ENCODE assay signal across 13 mouse cellular contexts in genomic region chr15:88999124-88999523, GRCm38 (mm10). TPM values are rescaled to one million over a fixed set of nuclear protein-coding genes. Genes with fewer than 3 reads are reported as not detected.
A peak's percentile ranks its signal among the peaks of the same experiment; 100 is the strongest.
DNase-seq lines count a peak whose midpoint lies in the region; ATAC-seq and TF ChIP-seq lines count a peak whose summit lies in the region.
"Had no signal": no experiment of that assay in that cellular context is flagged by ENCODE, and none has a peak within 500 bp of the region (broad histone marks: within the 10 kb centered on the region; RNA-seq: fewer than 3 reads in every experiment).

No protein-coding gene starts in this region.

- no peak overlapping the region for H3K4me3 ChIP-seq in forebrain, embryonic 14.5 days (ENCODE audit: low read depth, low read length)
- no peak overlapping the region for H3K4me3 ChIP-seq in forebrain, embryonic 12.5 days (replicated peaks)
- H3K4me3 ChIP-seq in ES-Bruce4 (ENCODE audit: low read depth, low read length), result no peak overlapping the region
- no peak overlapping the region for H3K4me3 ChIP-seq in embryonic fibroblast, embryonic 13.5 days (ENCODE audit: insufficient read depth, low read length)
- H3K4me3 ChIP-seq: midbrain, embryonic 13.5 days; stomach, embryonic 15.5 days had no signal

- no peak overlapping the region for H3K9ac ChIP-seq in forebrain, embryonic 14.5 days (ENCODE audit: low read length)
- no peak overlapping the region for H3K9ac ChIP-seq in forebrain, embryonic 12.5 days
- no peak overlapping the region for H3K9ac ChIP-seq in ES-Bruce4 (ENCODE audit: low read depth, poor library complexity, severe bottlenecking)
- H3K9ac ChIP-seq: midbrain, embryonic 13.5 days; stomach, embryonic 15.5 days had no signal

- WGBS in forebrain, embryonic 14.5 days, result 79% methylated on average over 2 of the region's 2 CpGs
- 82% methylated on average over 2 of the region's 2 CpGs for WGBS in forebrain, embryonic 12.5 days

- no peaks in the 10 kb centered on the region for H3K4me1 ChIP-seq in forebrain, embryonic 14.5 days (ENCODE audit: control insufficient read depth, insufficient read depth, low read length)
- H3K4me1 ChIP-seq in forebrain, embryonic 12.5 days, result no peaks in the 10 kb centered on the region
- H3K4me1 ChIP-seq in ES-Bruce4 (ENCODE audit: control insufficient read depth, insufficient read depth, low read length), result no peaks in the 10 kb centered on the region
- no peaks in the 10 kb centered on the region; the same call in none of the 2 replicates for H3K4me1 ChIP-seq in embryonic fibroblast, embryonic 13.5 days (ENCODE audit: control insufficient read depth, insufficient read depth, low read length)
- H3K4me1 ChIP-seq: midbrain, embryonic 13.5 days; stomach, embryonic 15.5 days had no signal

- peak; percentile 22 for DNase-seq in forebrain, embryonic 14.5 days (ENCODE audit: low spot score)
- DNase-seq in kidney, postnatal 14 days, result peak; percentile 10
- no peak for DNase-seq in kidney, adult 18-20 months
- no peak for DNase-seq in right cerebral cortex, postnatal 25 days

- ATAC-seq in forebrain, embryonic 14.5 days, result no peak
- no peak for ATAC-seq in forebrain, embryonic 12.5 days (ENCODE audit: low FRiP score)
- no peak for ATAC-seq in erythroblast, adult 5-6 weeks (replicated peaks; ENCODE audit: low FRiP score, poor library complexity, severe bottlenecking)
- ATAC-seq: midbrain, embryonic 13.5 days had no signal

- TF ChIP-seq EP300 in ES-Bruce4 (IDR thresholded peaks at IDR 0.05; ENCODE audit: insufficient read depth, low read depth, low read length), result no peak

- H3K36me3 ChIP-seq in forebrain, embryonic 14.5 days (ENCODE audit: control insufficient read depth, insufficient read depth, low read length), result no peaks in the 10 kb centered on the region
- no peaks in the 10 kb centered on the region for H3K36me3 ChIP-seq in forebrain, embryonic 12.5 days (replicated peaks)
- H3K36me3 ChIP-seq in ES-Bruce4 (ENCODE audit: control insufficient read depth, insufficient read depth, low read length, poor library complexity, severe bottlenecking), result no peaks in the 10 kb centered on the region
- H3K36me3 ChIP-seq: G1E; midbrain, embryonic 13.5 days; stomach, embryonic 15.5 days had no signal

- H3K27me3 ChIP-seq in forebrain, embryonic 14.5 days (replicated peaks; ENCODE audit: control insufficient read depth, insufficient read depth, low read length), result no peaks in the 10 kb centered on the region
- no peaks in the 10 kb centered on the region for H3K27me3 ChIP-seq in forebrain, embryonic 12.5 days
- no peaks in the 10 kb centered on the region for H3K27me3 ChIP-seq in ES-Bruce4 (ENCODE audit: control insufficient read depth, insufficient read depth, low read length, poor library complexity, severe bottlenecking)
- H3K27me3 ChIP-seq: midbrain, embryonic 13.5 days; stomach, embryonic 15.5 days had no signal

- H3K27ac ChIP-seq in forebrain, embryonic 14.5 days (ENCODE audit: low read depth, low read length), result no peak overlapping the region
- no peak overlapping the region for H3K27ac ChIP-seq in forebrain, embryonic 12.5 days
- H3K27ac ChIP-seq in ES-Bruce4 (ENCODE audit: insufficient read depth, low read length), result no peak overlapping the region
- no peak overlapping the region for H3K27ac ChIP-seq in embryonic fibroblast, embryonic 13.5 days (ENCODE audit: insufficient read depth, low read length)
- H3K27ac ChIP-seq: midbrain, embryonic 13.5 days; stomach, embryonic 15.5 days had no signal

- TF ChIP-seq CTCF in ES-Bruce4 (IDR thresholded peaks at IDR 0.05; ENCODE audit: low read depth, low read length), result peak; percentile 29
- peak; percentile 39; the same call in 1 of the 2 replicates for TF ChIP-seq CTCF in embryonic fibroblast, embryonic 13.5 days (IDR thresholded peaks at IDR 0.05; ENCODE audit: borderline replicate concordance, insufficient read depth, low read length)

- no peak overlapping the region for H3K4me2 ChIP-seq in forebrain, embryonic 14.5 days (ENCODE audit: low read length)
- H3K4me2 ChIP-seq in forebrain, embryonic 12.5 days, result no peak overlapping the region
- H3K4me2 ChIP-seq: midbrain, embryonic 13.5 days; stomach, embryonic 15.5 days had no signal

- H3K9me3 ChIP-seq in forebrain, embryonic 14.5 days (replicated peaks; ENCODE audit: control insufficient read depth, low read length), result no peaks in the 10 kb centered on the region
- no peaks in the 10 kb centered on the region for H3K9me3 ChIP-seq in forebrain, embryonic 12.5 days
- no peaks in the 10 kb centered on the region for H3K9me3 ChIP-seq in ES-Bruce4 (replicated peaks; ENCODE audit: control insufficient read depth, insufficient read depth, low read length, poor library complexity, severe bottlenecking)
- H3K9me3 ChIP-seq: G1E; midbrain, embryonic 13.5 days; stomach, embryonic 15.5 days had no signal

- no peak for TF ChIP-seq POLR2A in ES-Bruce4 (IDR thresholded peaks at IDR 0.05; ENCODE audit: insufficient read depth, low read length)
- TF ChIP-seq POLR2A in embryonic fibroblast, embryonic 13.5 days (IDR thresholded peaks at IDR 0.05; ENCODE audit: low read depth, low read length), result no peak

RNA-seq across cellular contexts. Expression of gene Mov10l1, which starts 16.4 kb away (rescaled TPM):
- polyA plus RNA-seq in forebrain, embryonic 14.5 days (2014; fragmentation: Nextera tagmentation; extraction: Ambion mirVana), result not detected in 2 replicates
- polyA plus RNA-seq in forebrain, embryonic 12.5 days (2016; fragmentation: Nextera tagmentation; extraction: Ambion mirVana), result not detected in 2 replicates
- polyA plus RNA-seq in ES-Bruce4 (2011; ENCODE audit: insufficient read depth, insufficient read length, low read depth, missing spikeins), result 2.9 and 4.1 TPM in 2 replicates
- not detected in 2 replicates for polyA plus RNA-seq in embryonic fibroblast, embryonic 13.5 days (2011; ENCODE audit: insufficient read length, low read depth, missing spikeins)
- total RNA-seq in erythroblast, adult 5-6 weeks (2015; ENCODE audit: low replicate concordance), result not detected in 2 replicates
- total RNA-seq in erythroblast, adult 5-6 weeks (2017; ENCODE audit: low replicate concordance), result not detected in 2 replicates
- total RNA-seq: G1E; left cerebral cortex, postnatal 36 days had no signal
- polyA plus RNA-seq: forebrain, embryonic 11.5 days; G1E; midbrain, embryonic 13.5 days had no signal

RNA-seq across cellular contexts. Expression of gene Mlc1, which starts 20.3 kb away (rescaled TPM):
- polyA plus RNA-seq in forebrain, embryonic 14.5 days (2014; fragmentation: Nextera tagmentation; extraction: Ambion mirVana), result 20.5 and 22.9 TPM in 2 replicates
- 15.5 and 16.3 TPM in 2 replicates for polyA plus RNA-seq in forebrain, embryonic 12.5 days (2016; fragmentation: Nextera tagmentation; extraction: Ambion mirVana)
- polyA plus RNA-seq in ES-Bruce4 (2011; ENCODE audit: insufficient read depth, insufficient read length, low read depth, missing spikeins), result not detected in 2 replicates
- polyA plus RNA-seq in embryonic fibroblast, embryonic 13.5 days (2011; ENCODE audit: insufficient read length, low read depth, missing spikeins), result 0.79 TPM in 1 of 2 replicates, not detected in the other
- not detected in 2 replicates for total RNA-seq in erythroblast, adult 5-6 weeks (2015; ENCODE audit: low replicate concordance)
- total RNA-seq in erythroblast, adult 5-6 weeks (2017; ENCODE audit: low replicate concordance), result not detected in 2 replicates
- polyA plus RNA-seq: G1E had no signal

RNA-seq across cellular contexts. Expression of gene Ttll8, which starts 44.9 kb away (rescaled TPM):
- polyA plus RNA-seq in forebrain, embryonic 14.5 days (2014; fragmentation: Nextera tagmentation; extraction: Ambion mirVana), result 0.17 TPM in 1 of 2 replicates, not detected in the other
- 0.14 and 0.17 TPM in 2 replicates for polyA plus RNA-seq in forebrain, embryonic 12.5 days (2016; fragmentation: Nextera tagmentation; extraction: Ambion mirVana)
- not detected in 2 replicates for polyA plus RNA-seq in ES-Bruce4 (2011; ENCODE audit: insufficient read depth, insufficient read length, low read depth, missing spikeins)
- polyA plus RNA-seq in embryonic fibroblast, embryonic 13.5 days (2011; ENCODE audit: insufficient read length, low read depth, missing spikeins), result not detected in 2 replicates
- not detected in 2 replicates for total RNA-seq in erythroblast, adult 5-6 weeks (2015; ENCODE audit: low replicate concordance)
- total RNA-seq in erythroblast, adult 5-6 weeks (2017; ENCODE audit: low replicate concordance), result not detected in 2 replicates
- polyA plus RNA-seq: G1E; midbrain, embryonic 13.5 days; stomach, embryonic 15.5 days had no signal

Comparison
In these comparisons a context has a peak if more than half of its experiments do, and no peak if none do; other contexts are left out.
1. DNase-seq: peak in forebrain, embryonic 14.5 days (single experiment) and kidney, postnatal 14 days (single experiment); none in kidney, adult 18-20 months (single experiment) and right cerebral cortex, postnatal 25 days (single experiment).